Mouse (Mus musculus) midbrain, embryonic 12.5 days (tissue): Measurements from ENCODE around the gene Mctp1. TPM values are rescaled to one million over a fixed set of nuclear protein-coding genes. Genes with fewer than 3 reads are reported as not detected.

Experiments
- polyA plus RNA-seq: library from polyadenylated mRNA; unstranded; fragments of >200 nt; fragmentation: Nextera tagmentation; extraction: Ambion mirVana; gene quantifications from 2 replicates; pipeline ENCODE4 v1.2.1, GENCODE M21; 2016

Mctp1 gene
- polyA plus RNA-seq, 1 experiment from 2014 or later, result 4.9 TPM

Other genes starting within 250 kb of the Mctp1 start
- 0.34 TPM in 1 of 2 replicates, not detected in the other for gene Fam81b, start 79.5 kb upstream of the Mctp1 start, polyA plus RNA-seq